Mouse (Mus musculus): ENCODE measurements around the gene Gm28042.

Gene Gm28042

GRCm38 (mm10) chr2:120026984-120027949 lies at the start of gene Gm28042, which contains the start of gene Jmjd7:
Gene Gm28042, plus strand, starts transcription at chr2:120027493.
Gene Jmjd7, plus strand, starts transcription at chr2:120027483.
- peak; percentile 79 for DNase-seq (ENCODE audit: low read depth, low spot score)

GRCm38 (mm10) chr2:119980343-119980986 lies 46.8 kb upstream of the Gm28042 start:
- DNase-seq (ENCODE audit: low read depth, low spot score) = no peak

GRCm38 (mm10) chr2:119981631-119982030 lies 45.7 kb upstream of the Gm28042 start:
- DNase-seq (ENCODE audit: low read depth, low spot score) = no peak

- no peak for DNase-seq (ENCODE audit: low read depth, low spot score)
Measured at GRCm38 (mm10) chr2:119985871-119986270, 41.4 kb upstream of the Gm28042 start.

GRCm38 (mm10) chr2:119986369-119986768 lies 40.9 kb upstream of the Gm28042 start:
- no peak for DNase-seq (ENCODE audit: low read depth, low spot score)

GRCm38 (mm10) chr2:119987441-119987840 lies 39.9 kb upstream of the Gm28042 start:
- no peak for DNase-seq (ENCODE audit: low read depth, low spot score)

GRCm38 (mm10) chr2:119988952-119989351 lies 38.3 kb upstream of the Gm28042 start:
- no peak for DNase-seq (ENCODE audit: low read depth, low spot score)

GRCm38 (mm10) chr2:119990881-119991280 lies 36.4 kb upstream of the Gm28042 start:
- no peak for DNase-seq (ENCODE audit: low read depth, low spot score)

GRCm38 (mm10) chr2:119992349-119992748 lies 34.9 kb upstream of the Gm28042 start:
- no peak for DNase-seq (ENCODE audit: low read depth, low spot score)

- no peak for DNase-seq (ENCODE audit: low read depth, low spot score)
Measured at GRCm38 (mm10) chr2:119993515-119993914, 33.8 kb upstream of the Gm28042 start.

- no peak for DNase-seq (ENCODE audit: low read depth, low spot score)
Measured at GRCm38 (mm10) chr2:119994839-119995238, 32.5 kb upstream of the Gm28042 start.

GRCm38 (mm10) chr2:119995391-119996281 lies 31.7 kb upstream of the Gm28042 start:
- no peak for DNase-seq (ENCODE audit: low read depth, low spot score)

GRCm38 (mm10) chr2:119997354-119997753 lies 29.9 kb upstream of the Gm28042 start:
- no peak for DNase-seq (ENCODE audit: low read depth, low spot score)

GRCm38 (mm10) chr2:119999731-120000130 lies 27.6 kb upstream of the Gm28042 start:
- no peak for DNase-seq (ENCODE audit: low read depth, low spot score)

GRCm38 (mm10) chr2:120000882-120001584 lies 26.3 kb upstream of the Gm28042 start:
- no peak for DNase-seq (ENCODE audit: low read depth, low spot score)

GRCm38 (mm10) chr2:120001956-120002355 lies 25.3 kb upstream of the Gm28042 start:
- DNase-seq (ENCODE audit: low read depth, low spot score) = no peak

GRCm38 (mm10) chr2:120003970-120004369 lies 23.3 kb upstream of the Gm28042 start:
- no peak for DNase-seq (ENCODE audit: low read depth, low spot score)

- DNase-seq (ENCODE audit: low read depth, low spot score) = no peak
Measured at GRCm38 (mm10) chr2:120006696-120007095, 20.6 kb upstream of the Gm28042 start.

GRCm38 (mm10) chr2:120007680-120008210 lies 19.5 kb upstream of the Gm28042 start:
- DNase-seq (ENCODE audit: low read depth, low spot score) = no peak

- no peak for DNase-seq (ENCODE audit: low read depth, low spot score)
Measured at GRCm38 (mm10) chr2:120008672-120009071, 18.6 kb upstream of the Gm28042 start.
